Mouse (Mus musculus) retina, postnatal 7 days (tissue): Measurements from ENCODE around the gene Ces5a.
"Not testable (repeated sequence)": the region's sequence is repeated elsewhere in the genome, so short reads cannot be mapped to it uniquely, and the experiment has no call there.

Experiments
- DNase-seq: peaks from one replicate; pipeline ENCODE4 v3.0.0-alpha.2; 2012; ENCODE audit warnings: low read depth, low spot score

The Ces5a gene

GRCm38 (mm10) chr8:93535730-93536129, at the start of gene Ces5a:
TSS of gene Ces5a (minus strand) at chr8:93535830.
- DNase-seq: no peak

- no peak for DNase-seq
Observed at GRCm38 (mm10) chr8:93572841-93573240, 37.2 kb upstream of the Ces5a start.

- no peak for DNase-seq
Observed at GRCm38 (mm10) chr8:93572095-93572501, 36.5 kb upstream of the Ces5a start.

- no peak for DNase-seq
Observed at GRCm38 (mm10) chr8:93571369-93571985, 35.8 kb upstream of the Ces5a start.

GRCm38 (mm10) chr8:93570186-93570530, 34.5 kb upstream of the Ces5a start:
- no peak for DNase-seq

- DNase-seq: peak; percentile 52
Observed at GRCm38 (mm10) chr8:93569311-93570185, 33.9 kb upstream of the Ces5a start.

- DNase-seq: no peak
Observed at GRCm38 (mm10) chr8:93568666-93569065, 33.0 kb upstream of the Ces5a start.

GRCm38 (mm10) chr8:93567086-93567485, 31.5 kb upstream of the Ces5a start:
- no peak for DNase-seq

GRCm38 (mm10) chr8:93564634-93565033, 29.0 kb upstream of the Ces5a start:
- no peak for DNase-seq

GRCm38 (mm10) chr8:93563551-93563950, 27.9 kb upstream of the Ces5a start:
- DNase-seq: no peak

- no peak for DNase-seq
Observed at GRCm38 (mm10) chr8:93562557-93563210, 27.1 kb upstream of the Ces5a start.

GRCm38 (mm10) chr8:93561271-93561670, 25.6 kb upstream of the Ces5a start:
- no peak for DNase-seq

- DNase-seq: no peak
Observed at GRCm38 (mm10) chr8:93559696-93560095, 24.1 kb upstream of the Ces5a start.

GRCm38 (mm10) chr8:93502634-93503033, 33.0 kb downstream of the Ces5a start:
- DNase-seq: no peak

GRCm38 (mm10) chr8:93499437-93499836, 36.2 kb downstream of the Ces5a start:
- DNase-seq: no peak

- DNase-seq: peak; percentile 61
Observed at GRCm38 (mm10) chr8:93495330-93495729, 40.3 kb downstream of the Ces5a start.

GRCm38 (mm10) chr8:93488743-93489142, 46.9 kb downstream of the Ces5a start:
- no peak for DNase-seq

- DNase-seq: no peak
Observed at GRCm38 (mm10) chr8:93478211-93478610, 57.4 kb downstream of the Ces5a start.

- not testable (repeated sequence) for DNase-seq
Observed at GRCm38 (mm10) chr8:93469733-93470132, 65.9 kb downstream of the Ces5a start.

GRCm38 (mm10) chr8:93454258-93454877, 81.3 kb downstream of the Ces5a start:
- no peak for DNase-seq
